Mouse (Mus musculus) large intestine, adult 2 months (tissue): ENCODE measurements at regions not wholly inside any gene's neighbourhood (a gene's known extent, or its start where the extent isn't known, plus 50 kb on each side); places are given as distances from the start of the nearest gene placed in this dataset.
"Not testable (repeated sequence)": the region's sequence is repeated elsewhere in the genome, so short reads cannot be mapped to it uniquely, and the experiment has no call there.

Experiments
- DNase-seq: peaks from one replicate; pipeline ENCODE4 v3.0.0-alpha.2; 2012; ENCODE audit warnings: low read depth, low spot score
- WGBS: fragments of 180-500 bp; shearing (Covaris S2); methylation state at CpG from one replicate; pipeline ENCODE4 v1.1.7; 2018; 5-methylcytosine and 5-hydroxymethylcytosine counted together

- no peak for DNase-seq
- WGBS: 90% methylated on average over 8 of the region's 8 CpGs
Measured at GRCm38 (mm10) chr13:98438206-98438605, 53.6 kb downstream of the Gm10320 start.

GRCm38 (mm10) chr13:98436961-98437360, 54.8 kb downstream of the Gm10320 start:
- no peak for DNase-seq
- WGBS: 77% methylated on average over 8 of the region's 8 CpGs

GRCm38 (mm10) chr13:98435245-98435975, 56.4 kb downstream of the Gm10320 start:
- no peak for DNase-seq
- 89% methylated on average over 8 of the region's 8 CpGs for WGBS

- WGBS: 50% methylated on average over 21 of the region's 21 CpGs
- DNase-seq: no peak
Measured at GRCm38 (mm10) chr13:98429851-98430250, 62.0 kb downstream of the Gm10320 start.

GRCm38 (mm10) chr13:98427660-98428059, 64.1 kb downstream of the Gm10320 start:
- 7% methylated on average over 16 of the region's 16 CpGs for WGBS
- not testable (repeated sequence) for DNase-seq

- WGBS: 61% methylated on average over 7 of the region's 7 CpGs
- no peak for DNase-seq
Measured at GRCm38 (mm10) chr13:98425026-98425425, 66.8 kb downstream of the Gm10320 start.

GRCm38 (mm10) chr13:98424000-98424399, 67.8 kb downstream of the Gm10320 start:
- DNase-seq: peak; percentile 16
- WGBS: 8% methylated on average over 12 of the region's 12 CpGs

GRCm38 (mm10) chr13:98420419-98421043, 66.5 kb downstream of the Foxd1 start:
- 39% methylated on average over 15 of the region's 15 CpGs for WGBS
- DNase-seq: no peak

- WGBS: 47% methylated on average over 4 of the region's 4 CpGs
- no peak for DNase-seq
Measured at GRCm38 (mm10) chr13:98417736-98418135, 63.7 kb downstream of the Foxd1 start.

GRCm38 (mm10) chr13:98416457-98416856, 62.4 kb downstream of the Foxd1 start:
- DNase-seq: no peak
- WGBS: 66% methylated on average over 6 of the region's 6 CpGs

GRCm38 (mm10) chr13:98414851-98415250, 60.8 kb downstream of the Foxd1 start:
- WGBS: 66% methylated on average over 3 of the region's 3 CpGs

GRCm38 (mm10) chr13:98413233-98413632, 59.2 kb downstream of the Foxd1 start:
- DNase-seq: no peak
- 44% methylated on average over 4 of the region's 4 CpGs for WGBS

More at GRCm38 (mm10) chr13:98414851-98415250, 60.8 kb downstream of the Foxd1 start:
- DNase-seq: no peak
